Mouse (Mus musculus): ENCODE measurements around the gene Ing1. TPM values are rescaled to one million over a fixed set of nuclear protein-coding genes. Genes with fewer than 3 reads are reported as not detected.
A peak's percentile ranks its signal among the peaks of the same experiment; 100 is the strongest.
"Not testable (repeated sequence)": the region's sequence is repeated elsewhere in the genome, so short reads cannot be mapped to it uniquely, and the experiment has no call there.

Gene Ing1
- polyA plus RNA-seq, 1 experiment from 2014 or later, result 49.1 TPM

DNA sequence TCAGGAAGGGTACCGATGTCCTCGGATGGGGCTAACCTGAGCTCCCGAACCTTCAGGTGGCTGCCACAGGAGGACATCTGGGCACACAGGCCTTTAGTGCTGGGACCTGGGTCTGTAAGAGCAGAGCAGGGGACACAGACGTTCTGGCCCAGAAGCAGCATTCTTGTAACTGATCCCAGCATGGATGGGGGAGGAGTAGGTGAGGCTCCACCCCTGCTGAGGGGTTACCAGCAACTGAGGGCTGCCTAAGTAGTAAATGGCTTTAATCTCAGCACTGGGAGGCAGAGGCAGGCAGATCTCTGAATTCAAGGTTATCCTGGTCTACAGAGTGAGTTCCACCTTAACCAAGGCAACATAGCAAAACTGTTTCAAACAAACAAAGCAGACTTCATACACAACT lies 12.5 kb upstream of the Ing1 start:
- H3K4me3 ChIP-seq (ENCODE audit: low read depth, low read length), result no peak overlapping the region
- H3K9me3 ChIP-seq (replicated peaks; ENCODE audit: control insufficient read depth, low read length), result no peaks in the 10 kb centered on the region
- 87% methylated on average over 4 of the region's 4 CpGs for WGBS
- H3K36me3 ChIP-seq (ENCODE audit: control insufficient read depth, insufficient read depth, low read length), result peaks cover 33% of the 10 kb centered on the region
- H3K9ac ChIP-seq (ENCODE audit: low read length), result no peak overlapping the region
- no peak overlapping the region for H3K4me2 ChIP-seq (ENCODE audit: low read length)
- no peaks in the 10 kb centered on the region for H3K4me1 ChIP-seq (ENCODE audit: control insufficient read depth, insufficient read depth, low read length)
- H3K27me3 ChIP-seq (replicated peaks; ENCODE audit: control insufficient read depth, insufficient read depth, low read length), result no peaks in the 10 kb centered on the region
- ATAC-seq (no peak), DNase-seq (ENCODE audit: low spot score) (no peak)
- H3K27ac ChIP-seq (ENCODE audit: low read depth, low read length), result no peak overlapping the region

- DNase-seq (ENCODE audit: low spot score) (peak; percentile 35), ATAC-seq (no peak)
- H3K9ac ChIP-seq (ENCODE audit: low read length), result no peak overlapping the region
- H3K27me3 ChIP-seq (replicated peaks; ENCODE audit: control insufficient read depth, insufficient read depth, low read length), result no peaks in the 10 kb centered on the region
- no peak overlapping the region for H3K4me3 ChIP-seq (ENCODE audit: low read depth, low read length)
- H3K9me3 ChIP-seq (replicated peaks; ENCODE audit: control insufficient read depth, low read length), result no peaks in the 10 kb centered on the region
- H3K4me1 ChIP-seq (ENCODE audit: control insufficient read depth, insufficient read depth, low read length), result no peaks in the 10 kb centered on the region
- peaks cover 33% of the 10 kb centered on the region for H3K36me3 ChIP-seq (ENCODE audit: control insufficient read depth, insufficient read depth, low read length)
- 47% methylated on average over 3 of the region's 3 CpGs for WGBS
- H3K27ac ChIP-seq (ENCODE audit: low read depth, low read length), result no peak overlapping the region
- H3K4me2 ChIP-seq (ENCODE audit: low read length), result no peak overlapping the region
These were observed 11.0 kb upstream of the Ing1 start for GRCm38 (mm10) chr8:11544386-11544785.

GRCm38 (mm10) chr8:11547063-11547462 lies 8.3 kb upstream of the Ing1 start:
- Histone ChIP-seq H3K9me3 (replicated peaks; ENCODE audit: control insufficient read depth, low read length) (no peaks in the 10 kb centered on the region), H3K36me3 (ENCODE audit: control insufficient read depth, insufficient read depth, low read length) (peaks cover 11% of the 10 kb centered on the region; the same call in 1 of the 2 replicates), H3K9ac (ENCODE audit: low read length) (no peak overlapping the region), H3K4me3 (ENCODE audit: low read depth, low read length) (no peak overlapping the region), H3K4me1 (ENCODE audit: control insufficient read depth, insufficient read depth, low read length) (peaks cover 9% of the 10 kb centered on the region), H3K4me2 (ENCODE audit: low read length) (no peak overlapping the region), H3K27ac (ENCODE audit: low read depth, low read length) (no peak overlapping the region), H3K27me3 (replicated peaks; ENCODE audit: control insufficient read depth, insufficient read depth, low read length) (no peaks in the 10 kb centered on the region)
- 62% methylated on average over 6 of the region's 6 CpGs for WGBS
- DNase-seq (ENCODE audit: low spot score), result no peak
- ATAC-seq, result no peak

GRCm38 (mm10) chr8:11549706-11550105 lies 5.7 kb upstream of the Ing1 start:
- WGBS, result 25% methylated on average over 7 of the region's 7 CpGs
- peak overlapping the region; percentile 81 for H3K4me2 ChIP-seq (ENCODE audit: low read length)
- peak overlapping the region; percentile 87 for H3K9ac ChIP-seq (ENCODE audit: low read length)
- ATAC-seq (no peak), DNase-seq (ENCODE audit: low spot score) (peak; percentile 48)
- H3K36me3 ChIP-seq (ENCODE audit: control insufficient read depth, insufficient read depth, low read length), result 0 out of 2 replicates have a peak, but pooled peaks cover 7% of the 10 kb centered on the region
- H3K27ac ChIP-seq (ENCODE audit: low read depth, low read length), result peak overlapping the region; percentile 90; the same call in 1 of the 2 replicates
- H3K4me1 ChIP-seq (ENCODE audit: control insufficient read depth, insufficient read depth, low read length), result peaks cover 12% of the 10 kb centered on the region
- peak overlapping the region; percentile 77 for H3K4me3 ChIP-seq (ENCODE audit: low read depth, low read length)
- H3K9me3 ChIP-seq (replicated peaks; ENCODE audit: control insufficient read depth, low read length), result no peaks in the 10 kb centered on the region
- no peaks in the 10 kb centered on the region for H3K27me3 ChIP-seq (replicated peaks; ENCODE audit: control insufficient read depth, insufficient read depth, low read length)

DNA sequence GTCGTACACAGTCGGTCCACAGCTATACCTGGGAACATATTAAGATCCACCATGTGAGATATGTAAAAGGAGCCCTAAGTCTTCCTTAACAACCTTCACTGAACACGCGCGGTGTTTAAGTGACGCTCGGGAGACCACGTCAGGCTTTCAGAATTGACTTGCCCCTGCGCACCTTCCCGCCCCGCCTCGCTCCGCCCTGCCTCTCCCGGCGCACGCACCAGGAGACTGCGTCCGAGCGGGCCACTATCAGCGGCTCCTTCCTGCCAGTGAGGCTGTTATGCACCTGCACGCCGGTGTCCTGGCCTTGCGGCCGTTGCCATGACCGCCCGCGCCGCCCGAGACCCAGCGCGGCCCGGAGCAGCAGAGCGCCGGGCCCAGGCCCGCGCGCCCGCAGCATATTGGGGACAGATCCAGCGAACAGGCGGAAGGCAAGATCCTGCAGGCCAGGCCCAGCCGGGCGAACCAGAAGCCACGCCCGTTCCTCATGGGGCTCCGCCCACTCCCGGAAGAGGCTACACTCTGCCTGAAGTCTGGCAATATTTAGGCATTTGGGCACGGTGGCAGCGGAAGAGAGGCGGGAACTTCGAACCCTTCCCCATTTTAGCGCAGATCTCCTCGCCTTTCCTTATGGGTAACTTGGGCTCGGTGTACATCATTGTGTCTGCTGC lies 5.0 kb upstream of the Ing1 start, which contains the start of gene Cars2:
Gene Cars2, minus strand, starts transcription at position 503 of the 668 bp plus-strand sequence.
- H3K4me2 ChIP-seq (ENCODE audit: low read length), result peak within 1 kb of the TSS; percentile 81
- peak within 1 kb of the TSS; percentile 77 for H3K4me3 ChIP-seq (ENCODE audit: low read depth, low read length)
- H3K4me1 ChIP-seq (ENCODE audit: control insufficient read depth, insufficient read depth, low read length), result peaks cover 12% of the 10 kb centered on the region
- DNase-seq (ENCODE audit: low spot score), result peak; percentile 93
- peak within 1 kb of the TSS; percentile 87 for H3K9ac ChIP-seq (ENCODE audit: low read length)
- no peaks in the 10 kb centered on the region for H3K27me3 ChIP-seq (replicated peaks; ENCODE audit: control insufficient read depth, insufficient read depth, low read length)
- no peaks in the 10 kb centered on the region for H3K9me3 ChIP-seq (replicated peaks; ENCODE audit: control insufficient read depth, low read length)
- peak within 1 kb of the TSS; percentile 90 for H3K27ac ChIP-seq (ENCODE audit: low read depth, low read length)
- ATAC-seq, result peak; percentile 70
- 0 out of 2 replicates have a peak, but pooled peaks cover 7% of the 10 kb centered on the region for H3K36me3 ChIP-seq (ENCODE audit: control insufficient read depth, insufficient read depth, low read length)
- under 1% methylated on average over 53 of the region's 53 CpGs for WGBS

DNA sequence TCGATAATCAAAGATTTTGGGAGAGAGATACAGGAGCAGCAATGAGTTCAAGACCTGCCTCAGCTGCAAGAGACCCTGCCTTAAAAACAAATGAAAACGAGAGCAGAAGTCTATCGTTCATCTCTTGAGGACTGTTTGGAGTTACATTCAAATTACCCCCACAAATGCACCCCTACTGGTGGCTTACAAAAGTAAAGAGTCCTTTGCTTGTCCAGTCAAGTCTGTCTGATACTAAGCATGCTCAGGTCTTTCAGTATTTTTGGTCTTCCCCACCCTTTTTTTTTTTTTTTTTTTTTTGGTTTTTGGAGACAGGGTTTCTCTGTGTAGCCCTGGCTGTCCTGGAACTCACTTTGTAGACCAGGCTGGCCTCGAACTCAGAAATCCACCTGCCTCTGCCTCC lies 3.9 kb upstream of the Ing1 start:
- not testable (repeated sequence) for H3K27ac ChIP-seq (ENCODE audit: low read depth, low read length); H3K36me3 ChIP-seq (ENCODE audit: control insufficient read depth, insufficient read depth, low read length); ATAC-seq; H3K9me3 ChIP-seq (replicated peaks; ENCODE audit: control insufficient read depth, low read length); H3K27me3 ChIP-seq (replicated peaks; ENCODE audit: control insufficient read depth, insufficient read depth, low read length); H3K9ac ChIP-seq (ENCODE audit: low read length); H3K4me3 ChIP-seq (ENCODE audit: low read depth, low read length); H3K4me2 ChIP-seq (ENCODE audit: low read length); DNase-seq (ENCODE audit: low spot score)
- peaks cover 12% of the 10 kb centered on the region for H3K4me1 ChIP-seq (ENCODE audit: control insufficient read depth, insufficient read depth, low read length)
- 89% methylated on average over 3 of the region's 4 CpGs for WGBS

DNA sequence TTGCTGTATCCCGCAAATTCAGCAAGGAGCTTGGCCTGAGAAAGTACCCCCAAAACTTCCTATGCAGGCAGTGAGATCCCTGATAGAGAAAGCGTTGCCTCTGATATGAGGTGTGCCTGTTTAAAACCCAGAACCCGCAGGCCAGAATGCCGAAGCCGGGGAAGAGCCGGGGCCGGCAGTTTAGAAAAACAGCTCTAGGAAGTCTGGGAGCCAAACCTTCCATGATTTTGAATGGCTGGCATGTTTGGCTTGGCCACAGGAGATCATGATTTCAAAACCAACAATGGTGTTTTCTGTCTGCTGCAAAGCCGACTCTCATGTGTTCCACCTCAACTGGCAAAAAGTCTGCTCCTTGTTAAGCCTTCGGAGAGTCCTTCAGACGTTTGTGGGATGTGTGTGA lies 3.0 kb upstream of the Ing1 start:
- ATAC-seq, result no peak
- H3K36me3 ChIP-seq (ENCODE audit: control insufficient read depth, insufficient read depth, low read length), result no peaks in the 10 kb centered on the region

GRCm38 (mm10) chr8:11555720-11556591 lies 585 bp downstream of the Ing1 start:
- H3K9me3 ChIP-seq (replicated peaks; ENCODE audit: control insufficient read depth, low read length), result no peaks in the 10 kb centered on the region
- peak; percentile 88 for ATAC-seq

More for the DNA sequence above, 3.0 kb upstream of the Ing1 start:
- no peak for DNase-seq (ENCODE audit: low spot score)
- Histone ChIP-seq H3K4me3 (ENCODE audit: low read depth, low read length) (no peak overlapping the region), H3K27me3 (replicated peaks; ENCODE audit: control insufficient read depth, insufficient read depth, low read length) (no peaks in the 10 kb centered on the region), H3K4me1 (ENCODE audit: control insufficient read depth, insufficient read depth, low read length) (peaks cover 12% of the 10 kb centered on the region), H3K4me2 (ENCODE audit: low read length) (no peak overlapping the region), H3K9me3 (replicated peaks; ENCODE audit: control insufficient read depth, low read length) (no peaks in the 10 kb centered on the region), H3K9ac (ENCODE audit: low read length) (no peak overlapping the region), H3K27ac (ENCODE audit: low read depth, low read length) (no peak overlapping the region)
- 91% methylated on average over 10 of the region's 10 CpGs for WGBS

More at GRCm38 (mm10) chr8:11555720-11556591, 585 bp downstream of the Ing1 start:
- Histone ChIP-seq H3K27ac (ENCODE audit: low read depth, low read length) (peak overlapping the region; percentile 100), H3K4me2 (ENCODE audit: low read length) (peak overlapping the region; percentile 82), H3K4me3 (ENCODE audit: low read depth, low read length) (peak overlapping the region; percentile 71), H3K36me3 (ENCODE audit: control insufficient read depth, insufficient read depth, low read length) (no peaks in the 10 kb centered on the region), H3K4me1 (ENCODE audit: control insufficient read depth, insufficient read depth, low read length) (peaks cover 11% of the 10 kb centered on the region; the same call in 1 of the 2 replicates), H3K27me3 (replicated peaks; ENCODE audit: control insufficient read depth, insufficient read depth, low read length) (no peaks in the 10 kb centered on the region), H3K9ac (ENCODE audit: low read length) (peak overlapping the region; percentile 82)
- DNase-seq (ENCODE audit: low spot score), result peak; percentile 100
- under 1% methylated on average over 102 of the region's 103 CpGs for WGBS
